Comparison of ENCODE assay signal across 12 mouse cellular contexts in the genomic region with DNA sequence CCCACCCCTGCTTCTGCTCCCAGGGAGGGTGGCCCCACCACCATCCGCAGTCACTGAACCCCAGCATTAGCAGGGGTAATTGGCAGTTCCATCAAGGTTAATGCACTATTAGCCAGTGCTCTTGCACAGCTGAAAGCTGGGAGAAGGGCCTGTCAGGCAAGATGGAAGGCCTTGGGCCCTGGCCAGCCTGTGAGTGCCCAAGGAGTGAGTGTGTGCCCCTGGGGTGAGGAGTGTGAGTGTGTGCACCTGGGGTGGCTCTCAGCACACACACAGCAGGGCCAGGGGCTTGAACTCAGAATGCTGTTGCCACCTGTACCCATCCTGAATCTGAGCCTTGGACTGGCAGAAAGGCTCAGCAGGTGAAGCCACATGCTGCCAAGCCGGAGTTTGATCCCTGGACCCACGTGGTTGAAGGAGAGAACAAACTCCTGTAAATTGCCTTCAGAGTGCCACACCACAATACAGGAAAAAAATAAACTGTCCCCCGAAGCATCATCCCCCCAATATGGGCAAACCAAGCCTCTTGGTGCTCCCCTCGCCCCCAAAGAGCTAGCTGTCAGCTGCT. TPM values are rescaled to one million over a fixed set of nuclear protein-coding genes. Genes with fewer than 3 reads are reported as not detected.
DNase-seq lines count a peak whose midpoint lies in the region; ATAC-seq and TF ChIP-seq lines count a peak whose summit lies in the region.
"Had no signal": no experiment of that assay in that cellular context is flagged by ENCODE, and none has a peak within 500 bp of the region (broad histone marks: within the 10 kb centered on the region; RNA-seq: fewer than 3 reads in every experiment).

No protein-coding gene starts in this region.

- DNase-seq in forebrain, embryonic 10.5 days (ENCODE audit: extremely low spot score, low spot score), result no peak
- no peak for DNase-seq in midbrain, embryonic 10.5 days (ENCODE audit: low spot score)
- no peak for DNase-seq in midbrain, postnatal 0 days (ENCODE audit: low spot score)
- no peak for DNase-seq in limb, embryonic 10.5 days (ENCODE audit: low spot score)
- DNase-seq in left cerebral cortex, postnatal 14 days (ENCODE audit: low spot score in 2 of 2), result no peak
- DNase-seq in adipocyte (ENCODE audit: low spot score), result no peak
- DNase-seq: gastrocnemius, postnatal 10 days had no signal

- no peak for ATAC-seq in forebrain, embryonic 16.5 days
- no peak for ATAC-seq in midbrain, postnatal 0 days (ENCODE audit: low FRiP score)
- ATAC-seq in neural tube, embryonic 14.5 days (ENCODE audit: low read depth), result no peak

- H3K9ac ChIP-seq in forebrain, embryonic 16.5 days (replicated peaks; ENCODE audit: low read depth, low read length), result no peak overlapping the region
- no peak overlapping the region for H3K9ac ChIP-seq in midbrain, postnatal 0 days (replicated peaks; ENCODE audit: low read length, poor library complexity, severe bottlenecking)
- H3K9ac ChIP-seq in neural tube, embryonic 14.5 days (replicated peaks; ENCODE audit: low read depth, low read length), result no peak overlapping the region
- H3K9ac ChIP-seq: heart, embryonic 15.5 days had no signal

- H3K4me3 ChIP-seq in forebrain, embryonic 10.5 days, result peak overlapping the region; percentile 14; the same call in 1 of the 2 replicates
- H3K4me3 ChIP-seq in forebrain, embryonic 16.5 days (replicated peaks; ENCODE audit: low read length), result no peak overlapping the region
- peak overlapping the region; percentile 32; the same call in 1 of the 2 replicates for H3K4me3 ChIP-seq in midbrain, embryonic 10.5 days
- no peak overlapping the region for H3K4me3 ChIP-seq in midbrain, postnatal 0 days (ENCODE audit: low read depth, low read length)
- H3K4me3 ChIP-seq in limb, embryonic 10.5 days, result no peak overlapping the region
- 0 out of 2 replicates have a peak overlapping the region, but pooled peaks have one; percentile 4 for H3K4me3 ChIP-seq in neural tube, embryonic 14.5 days (ENCODE audit: low read depth, low read length)
- H3K4me3 ChIP-seq: heart, embryonic 15.5 days had no signal

- H3K4me2 ChIP-seq in forebrain, embryonic 16.5 days (ENCODE audit: low read length), result no peak overlapping the region
- no peak overlapping the region for H3K4me2 ChIP-seq in midbrain, postnatal 0 days (ENCODE audit: low read depth, low read length, poor library complexity, severe bottlenecking)
- H3K4me2 ChIP-seq in neural tube, embryonic 14.5 days (ENCODE audit: low read depth, low read length), result no peak overlapping the region
- H3K4me2 ChIP-seq: heart, embryonic 15.5 days; liver, embryonic 11.5 days had no signal

- H3K36me3 ChIP-seq in forebrain, embryonic 10.5 days (replicated peaks), result peaks cover 23% of the 10 kb centered on the region
- peaks cover 4% of the 10 kb centered on the region for H3K36me3 ChIP-seq in forebrain, embryonic 16.5 days (ENCODE audit: control insufficient read depth, insufficient read depth)
- peaks cover 18% of the 10 kb centered on the region for H3K36me3 ChIP-seq in midbrain, embryonic 10.5 days
- peaks cover 7% of the 10 kb centered on the region; the same call in 1 of the 2 replicates for H3K36me3 ChIP-seq in midbrain, postnatal 0 days (ENCODE audit: insufficient read depth, low read length)
- H3K36me3 ChIP-seq in limb, embryonic 10.5 days, result peaks cover 18% of the 10 kb centered on the region
- H3K36me3 ChIP-seq in neural tube, embryonic 14.5 days (ENCODE audit: control insufficient read depth, insufficient read depth, low read length), result peaks cover 10% of the 10 kb centered on the region

- H3K27ac ChIP-seq in forebrain, embryonic 10.5 days, result peak overlapping the region; percentile 54; the same call in 1 of the 2 replicates
- H3K27ac ChIP-seq in forebrain, embryonic 16.5 days (ENCODE audit: low read length), result no peak overlapping the region
- peak overlapping the region; percentile 99 for H3K27ac ChIP-seq in midbrain, embryonic 10.5 days (replicated peaks)
- no peak overlapping the region for H3K27ac ChIP-seq in midbrain, postnatal 0 days (ENCODE audit: low read depth, low read length)
- H3K27ac ChIP-seq in limb, embryonic 10.5 days, result peak overlapping the region; percentile 31; the same call in 1 of the 2 replicates
- no peak overlapping the region for H3K27ac ChIP-seq in neural tube, embryonic 14.5 days (ENCODE audit: low read depth, low read length)
- H3K27ac ChIP-seq: heart, embryonic 15.5 days had no signal

- intact Hi-C loops in left cerebral cortex, postnatal 14 days (cut with DNase I), result loop anchor here (5.0 kb wide), 1 partner anchor 196 kb away; no protein-coding TSS in a partner anchor

- peaks cover 20% of the 10 kb centered on the region for H3K27me3 ChIP-seq in forebrain, embryonic 10.5 days (ENCODE audit: poor library complexity, severe bottlenecking)
- H3K27me3 ChIP-seq in forebrain, embryonic 16.5 days (replicated peaks; ENCODE audit: control insufficient read depth, insufficient read depth, low read length), result no peaks in the 10 kb centered on the region
- peaks cover 23% of the 10 kb centered on the region for H3K27me3 ChIP-seq in midbrain, embryonic 10.5 days (ENCODE audit: low read depth, poor library complexity, severe bottlenecking)
- no peaks in the 10 kb centered on the region for H3K27me3 ChIP-seq in midbrain, postnatal 0 days (ENCODE audit: insufficient read depth, low read length)
- no peaks in the 10 kb centered on the region for H3K27me3 ChIP-seq in limb, embryonic 10.5 days (ENCODE audit: low read depth, poor library complexity, severe bottlenecking)
- no peaks in the 10 kb centered on the region for H3K27me3 ChIP-seq in neural tube, embryonic 14.5 days (ENCODE audit: control insufficient read depth, insufficient read depth, low read length)
- H3K27me3 ChIP-seq: heart, embryonic 15.5 days had no signal

- WGBS in forebrain, embryonic 10.5 days, result 83% methylated on average over 5 of the region's 5 CpGs
- 74% methylated on average over 5 of the region's 5 CpGs for WGBS in forebrain, embryonic 16.5 days
- WGBS in midbrain, embryonic 10.5 days, result 72% methylated on average over 5 of the region's 5 CpGs
- 72% methylated on average over 5 of the region's 5 CpGs for WGBS in midbrain, postnatal 0 days
- 86% methylated on average over 5 of the region's 5 CpGs for WGBS in limb, embryonic 10.5 days
- WGBS in neural tube, embryonic 14.5 days, result 85% methylated on average over 5 of the region's 5 CpGs

- no peaks in the 10 kb centered on the region for H3K9me3 ChIP-seq in forebrain, embryonic 10.5 days
- no peaks in the 10 kb centered on the region for H3K9me3 ChIP-seq in forebrain, embryonic 16.5 days (ENCODE audit: control insufficient read depth, low read length)
- no peaks in the 10 kb centered on the region for H3K9me3 ChIP-seq in midbrain, embryonic 10.5 days (replicated peaks)
- no peaks in the 10 kb centered on the region for H3K9me3 ChIP-seq in midbrain, postnatal 0 days (ENCODE audit: low read length)
- H3K9me3 ChIP-seq in limb, embryonic 10.5 days (replicated peaks), result no peaks in the 10 kb centered on the region
- H3K9me3 ChIP-seq in neural tube, embryonic 14.5 days (ENCODE audit: control insufficient read depth, low read length), result no peaks in the 10 kb centered on the region
- H3K9me3 ChIP-seq: heart, embryonic 15.5 days had no signal

- TF ChIP-seq CTCF in midbrain, postnatal 0 days (IDR thresholded peaks at IDR 0.05), result no peak

- peaks cover 77% of the 10 kb centered on the region for H3K4me1 ChIP-seq in forebrain, embryonic 10.5 days
- H3K4me1 ChIP-seq in forebrain, embryonic 16.5 days (replicated peaks; ENCODE audit: control insufficient read depth, insufficient read depth, low read length), result peaks cover 36% of the 10 kb centered on the region
- peaks cover 91% of the 10 kb centered on the region for H3K4me1 ChIP-seq in midbrain, embryonic 10.5 days
- peaks cover 15% of the 10 kb centered on the region; the same call in 1 of the 2 replicates for H3K4me1 ChIP-seq in midbrain, postnatal 0 days (ENCODE audit: insufficient read depth, low read length)
- peaks cover 57% of the 10 kb centered on the region for H3K4me1 ChIP-seq in limb, embryonic 10.5 days
- peaks cover 31% of the 10 kb centered on the region for H3K4me1 ChIP-seq in neural tube, embryonic 14.5 days (ENCODE audit: control insufficient read depth, insufficient read depth, low read length)

RNA-seq across cellular contexts. Expression of a gene that starts 2.9 kb away (rescaled TPM):
- 23.2 and 24.2 TPM in 2 replicates for polyA plus RNA-seq in forebrain, embryonic 10.5 days (2016; fragmentation: Nextera tagmentation; extraction: Ambion mirVana)
- polyA plus RNA-seq in forebrain, embryonic 16.5 days (2015; fragmentation: Nextera tagmentation; extraction: Ambion mirVana), result 24.8 and 25.4 TPM in 2 replicates
- 56.6 and 64.5 TPM in 2 replicates for polyA plus RNA-seq in midbrain, embryonic 10.5 days (2016; fragmentation: Nextera tagmentation; extraction: Ambion mirVana)
- total RNA-seq in midbrain, postnatal 0 days (2014; rRNA removed), result 45.1 and 51.1 TPM in 2 replicates
- polyA plus RNA-seq in midbrain, postnatal 0 days (2015; fragmentation: Nextera tagmentation; extraction: Ambion mirVana), result 52.1 and 58.4 TPM in 2 replicates
- 63.1 and 66.8 TPM in 2 replicates for polyA plus RNA-seq in limb, embryonic 10.5 days (2016; fragmentation: Nextera tagmentation; extraction: Ambion mirVana)
- polyA plus RNA-seq in neural tube, embryonic 14.5 days (2014; fragmentation: Nextera tagmentation; extraction: Ambion mirVana), result 24.0 and 25.9 TPM in 2 replicates
- total RNA-seq in left cerebral cortex, postnatal 14 days (2021), result 10 to 100 TPM; 13.9 to 14.3 TPM
- total RNA-seq: G1E had no signal

RNA-seq across cellular contexts. Expression of a gene that starts 3.6 kb away (rescaled TPM):
- 9.8 and 10.7 TPM in 2 replicates for polyA plus RNA-seq in forebrain, embryonic 10.5 days (2016; fragmentation: Nextera tagmentation; extraction: Ambion mirVana)
- polyA plus RNA-seq in forebrain, embryonic 16.5 days (2015; fragmentation: Nextera tagmentation; extraction: Ambion mirVana), result 8.5 and 10.6 TPM in 2 replicates
- polyA plus RNA-seq in midbrain, embryonic 10.5 days (2016; fragmentation: Nextera tagmentation; extraction: Ambion mirVana), result 10.6 and 11.2 TPM in 2 replicates
- total RNA-seq in midbrain, postnatal 0 days (2014; rRNA removed), result 2.3 and 2.8 TPM in 2 replicates
- polyA plus RNA-seq in midbrain, postnatal 0 days (2015; fragmentation: Nextera tagmentation; extraction: Ambion mirVana), result 4.1 and 5.3 TPM in 2 replicates
- polyA plus RNA-seq in limb, embryonic 10.5 days (2016; fragmentation: Nextera tagmentation; extraction: Ambion mirVana), result 8.7 and 13.1 TPM in 2 replicates
- 6.4 and 7.8 TPM in 2 replicates for polyA plus RNA-seq in neural tube, embryonic 14.5 days (2014; fragmentation: Nextera tagmentation; extraction: Ambion mirVana)
- total RNA-seq in left cerebral cortex, postnatal 14 days (2021), result 1 to 10 TPM; 5.7 to 6.2 TPM

RNA-seq across cellular contexts. Expression of a gene that starts 10.6 kb away (rescaled TPM):
- polyA plus RNA-seq in forebrain, embryonic 10.5 days (2016; fragmentation: Nextera tagmentation; extraction: Ambion mirVana), result 90.9 and 116 TPM in 2 replicates
- 318 and 335 TPM in 2 replicates for polyA plus RNA-seq in forebrain, embryonic 16.5 days (2015; fragmentation: Nextera tagmentation; extraction: Ambion mirVana)
- polyA plus RNA-seq in midbrain, embryonic 10.5 days (2016; fragmentation: Nextera tagmentation; extraction: Ambion mirVana), result 91.8 and 135 TPM in 2 replicates
- total RNA-seq in midbrain, postnatal 0 days (2014; rRNA removed), result 315 and 337 TPM in 2 replicates
- polyA plus RNA-seq in midbrain, postnatal 0 days (2015; fragmentation: Nextera tagmentation; extraction: Ambion mirVana), result 760 and 829 TPM in 2 replicates
- 90.7 and 129 TPM in 2 replicates for polyA plus RNA-seq in limb, embryonic 10.5 days (2016; fragmentation: Nextera tagmentation; extraction: Ambion mirVana)
- 249 and 286 TPM in 2 replicates for polyA plus RNA-seq in neural tube, embryonic 14.5 days (2014; fragmentation: Nextera tagmentation; extraction: Ambion mirVana)
- 100 to 1,000 TPM in 1 of 2 experiments, 10 to 100 TPM in 1; 95.6 to 111 TPM for total RNA-seq in left cerebral cortex, postnatal 14 days (2021)

RNA-seq across cellular contexts. Expression of a gene that starts 28.3 kb away (rescaled TPM):
- 19.1 and 19.8 TPM in 2 replicates for polyA plus RNA-seq in forebrain, embryonic 10.5 days (2016; fragmentation: Nextera tagmentation; extraction: Ambion mirVana)
- polyA plus RNA-seq in forebrain, embryonic 16.5 days (2015; fragmentation: Nextera tagmentation; extraction: Ambion mirVana), result 26.5 and 30.9 TPM in 2 replicates
- polyA plus RNA-seq in midbrain, embryonic 10.5 days (2016; fragmentation: Nextera tagmentation; extraction: Ambion mirVana), result 17.8 and 19.7 TPM in 2 replicates
- 114 and 143 TPM in 2 replicates for total RNA-seq in midbrain, postnatal 0 days (2014; rRNA removed)
- 16.3 and 17.2 TPM in 2 replicates for polyA plus RNA-seq in midbrain, postnatal 0 days (2015; fragmentation: Nextera tagmentation; extraction: Ambion mirVana)
- polyA plus RNA-seq in limb, embryonic 10.5 days (2016; fragmentation: Nextera tagmentation; extraction: Ambion mirVana), result 26.2 and 27.1 TPM in 2 replicates
- polyA plus RNA-seq in neural tube, embryonic 14.5 days (2014; fragmentation: Nextera tagmentation; extraction: Ambion mirVana), result 38.8 and 39.8 TPM in 2 replicates
- total RNA-seq in left cerebral cortex, postnatal 14 days (2021), result 10 to 100 TPM; 94.0 to 96.3 TPM

RNA-seq across cellular contexts. Expression of a gene that starts 35.7 kb away (rescaled TPM):
- 6.8 and 7.3 TPM in 2 replicates for polyA plus RNA-seq in forebrain, embryonic 10.5 days (2016; fragmentation: Nextera tagmentation; extraction: Ambion mirVana)
- polyA plus RNA-seq in forebrain, embryonic 16.5 days (2015; fragmentation: Nextera tagmentation; extraction: Ambion mirVana), result 33.0 and 44.5 TPM in 2 replicates
- polyA plus RNA-seq in midbrain, embryonic 10.5 days (2016; fragmentation: Nextera tagmentation; extraction: Ambion mirVana), result 7.8 and 9.3 TPM in 2 replicates
- 273 and 276 TPM in 2 replicates for total RNA-seq in midbrain, postnatal 0 days (2014; rRNA removed)
- 120 and 121 TPM in 2 replicates for polyA plus RNA-seq in midbrain, postnatal 0 days (2015; fragmentation: Nextera tagmentation; extraction: Ambion mirVana)
- polyA plus RNA-seq in limb, embryonic 10.5 days (2016; fragmentation: Nextera tagmentation; extraction: Ambion mirVana), result 3.3 and 4.7 TPM in 2 replicates
- 82.2 and 101 TPM in 2 replicates for polyA plus RNA-seq in neural tube, embryonic 14.5 days (2014; fragmentation: Nextera tagmentation; extraction: Ambion mirVana)
- total RNA-seq in left cerebral cortex, postnatal 14 days (2021), result 100 to 1,000 TPM; 437 to 473 TPM

Comparison
In these comparisons a context has a peak if more than half of its experiments do, and no peak if none do; other contexts are left out.
1. H3K27ac ChIP-seq: peak in forebrain, embryonic 10.5 days (single experiment), midbrain, embryonic 10.5 days (single experiment) and limb, embryonic 10.5 days (single experiment); none in forebrain, embryonic 16.5 days (single experiment), midbrain, postnatal 0 days (single experiment) and neural tube, embryonic 14.5 days (single experiment).
2. H3K4me3 ChIP-seq: peak in forebrain, embryonic 10.5 days (single experiment), midbrain, embryonic 10.5 days (single experiment) and neural tube, embryonic 14.5 days (single experiment); none in forebrain, embryonic 16.5 days (single experiment), midbrain, postnatal 0 days (single experiment) and limb, embryonic 10.5 days (single experiment).